Mouse (Mus musculus) heart, embryonic 11.5 days (tissue): Measurements from ENCODE around the gene Hmga1. TPM values are rescaled to one million over a fixed set of nuclear protein-coding genes. Genes with fewer than 3 reads are reported as not detected.

ENCODE experiments used
- ATAC-seq: fragments of 200-750 bp; cut with Nextera tagmentation; replicated peaks from 2 replicates; pipeline ENCODE4 v1.8.0; 2017; ENCODE audit warnings: moderate library complexity; ENCODE audit not compliant: insufficient number of reproducible peaks, low FRiP score, low TSS enrichment
- H3K27ac ChIP-seq: fragments of 300-500 bp; sonication (generic); 2 replicates; pipeline ENCODE4 v1.5.1; 2014; ENCODE audit warnings: mild to moderate bottlenecking, low read depth, low read length
- H3K27me3 ChIP-seq: fragments of 300-500 bp; sonication (generic); 2 replicates; pipeline ENCODE4 v1.6.1; 2014; ENCODE audit warnings: mild to moderate bottlenecking, low read length, mixed read lengths; ENCODE audit not compliant: control insufficient read depth, insufficient read depth
- H3K36me3 ChIP-seq: fragments of 300-500 bp; sonication (generic); 2 replicates; pipeline ENCODE4 v1.6.1; 2014; ENCODE audit warnings: mild to moderate bottlenecking, low read length, moderate library complexity, mixed read lengths; ENCODE audit not compliant: control insufficient read depth, insufficient read depth
- H3K4me1 ChIP-seq: fragments of 300-500 bp; sonication (generic); 2 replicates; pipeline ENCODE4 v1.6.1; 2014; ENCODE audit warnings: low read length; ENCODE audit not compliant: control insufficient read depth, insufficient read depth
- H3K4me2 ChIP-seq: fragments of 300-500 bp; sonication (generic); 2 replicates; pipeline ENCODE4 v1.6.1; 2014; ENCODE audit warnings: mild to moderate bottlenecking, moderate library complexity
- H3K4me3 ChIP-seq: fragments of 300-500 bp; sonication (generic); 2 replicates; pipeline ENCODE4 v1.5.1; 2014; ENCODE audit warnings: low read depth, low read length
- H3K9ac ChIP-seq: fragments of 300-500 bp; sonication (generic); 2 replicates; pipeline ENCODE4 v1.6.1; 2014; ENCODE audit warnings: mild to moderate bottlenecking, low read depth, low read length, moderate library complexity
- H3K9me3 ChIP-seq: fragments of 300-500 bp; sonication (generic); replicated peaks from 2 replicates; pipeline ENCODE4 v1.6.1; 2016; ENCODE audit warnings: low read length; ENCODE audit not compliant: control insufficient read depth
- WGBS: fragments of 180-500 bp; shearing (Covaris S2); extraction: QIAGEN DNeasy Blood & Tissue Kit; methylation state at CpG from one replicate; pipeline ENCODE4 v1.1.7; 2014; ENCODE audit not compliant: insufficient replicate concordance; 5-methylcytosine and 5-hydroxymethylcytosine counted together
- polyA plus RNA-seq: library from polyadenylated mRNA; unstranded; fragments of >200 nt; fragmentation: Nextera tagmentation; extraction: Ambion mirVana; gene quantifications from 2 replicates; pipeline ENCODE4 v1.2.1, GENCODE M21; 2014

The Hmga1 gene
- polyA plus RNA-seq, 1 experiment from 2014 or later: 278 TPM

GRCm38 (mm10) chr17:27613016-27613415 lies 56.7 kb downstream of the Hmga1 start:
- H3K36me3 ChIP-seq: no peaks in the 10 kb centered on the region
- H3K4me3 ChIP-seq: no peak overlapping the region
- no peak overlapping the region for H3K9ac ChIP-seq
- no peak overlapping the region; the same call in 1 of the 2 replicates for H3K4me2 ChIP-seq
- no peak for ATAC-seq
- 92% methylated on average over 4 of the region's 4 CpGs for WGBS
- H3K9me3 ChIP-seq: no peaks in the 10 kb centered on the region
- peaks cover 52% of the 10 kb centered on the region for H3K4me1 ChIP-seq
- no peak overlapping the region for H3K27ac ChIP-seq
- H3K27me3 ChIP-seq: no peaks in the 10 kb centered on the region

Other genes starting within 250 kb of the Hmga1 start
- 0.06 and 0.07 TPM in 2 replicates for gene Grm4, start 35.1 kb upstream of the Hmga1 start, polyA plus RNA-seq
- 18.1 and 18.3 TPM in 2 replicates for gene AI413582, start 9.3 kb downstream of the Hmga1 start, polyA plus RNA-seq
- gene Nudt3, start 67.0 kb downstream of the Hmga1 start, polyA plus RNA-seq: 38.8 and 47.4 TPM in 2 replicates
- gene RPS10-NUDT3, start 78.7 kb downstream of the Hmga1 start, polyA plus RNA-seq: not detected in 2 replicates
- gene Rps10, start 80.2 kb downstream of the Hmga1 start, polyA plus RNA-seq: 659 and 724 TPM in 2 replicates
- 2.5 and 2.9 TPM in 2 replicates for gene Pacsin1, start 99.0 kb downstream of the Hmga1 start, polyA plus RNA-seq
- 0.25 and 0.26 TPM in 2 replicates for gene Spdef, start 172.5 kb downstream of the Hmga1 start, polyA plus RNA-seq